Mouse (Mus musculus) induced T-regulatory cell, adult 2 months (primary cell): ENCODE measurements at regions not wholly inside any gene's neighbourhood (a gene's known extent, or its start where the extent isn't known, plus 50 kb on each side); places are given as distances from the start of the nearest gene placed in this dataset.

Experiments
- DNase-seq: peaks from one replicate; pipeline ENCODE4 v3.0.0-alpha.2; 2012; ENCODE audit warnings: low read depth

GRCm38 (mm10) chr3:58311104-58311685 lies 103.3 kb upstream of the Tsc22d2 start:
- DNase-seq, result no peak

GRCm38 (mm10) chr3:58312623-58313022 lies 101.9 kb upstream of the Tsc22d2 start:
- DNase-seq, result no peak

- no peak for DNase-seq
Observed at GRCm38 (mm10) chr3:58315236-58315635, 99.3 kb upstream of the Tsc22d2 start.

GRCm38 (mm10) chr3:58317240-58317639 lies 97.3 kb upstream of the Tsc22d2 start:
- DNase-seq, result no peak

- no peak for DNase-seq
Observed at GRCm38 (mm10) chr3:58318756-58319155, 95.8 kb upstream of the Tsc22d2 start.

- no peak for DNase-seq
Observed at GRCm38 (mm10) chr3:58319463-58319862, 95.1 kb upstream of the Tsc22d2 start.

GRCm38 (mm10) chr3:58320812-58321211 lies 93.7 kb upstream of the Tsc22d2 start:
- DNase-seq, result no peak

- no peak for DNase-seq
Observed at GRCm38 (mm10) chr3:58322322-58322721, 92.2 kb upstream of the Tsc22d2 start.

- no peak for DNase-seq
Observed at GRCm38 (mm10) chr3:58327721-58328120, 86.8 kb upstream of the Tsc22d2 start.

GRCm38 (mm10) chr3:58330186-58330585 lies 84.3 kb upstream of the Tsc22d2 start:
- DNase-seq, result no peak

- DNase-seq, result no peak
Observed at GRCm38 (mm10) chr3:58333997-58334396, 80.5 kb upstream of the Tsc22d2 start.

GRCm38 (mm10) chr3:58335277-58335676 lies 79.2 kb upstream of the Tsc22d2 start:
- no peak for DNase-seq

GRCm38 (mm10) chr3:58336135-58336534 lies 78.4 kb upstream of the Tsc22d2 start:
- DNase-seq, result no peak

GRCm38 (mm10) chr3:58336590-58336989 lies 77.9 kb upstream of the Tsc22d2 start:
- no peak for DNase-seq

GRCm38 (mm10) chr3:58338976-58339375 lies 75.5 kb upstream of the Tsc22d2 start:
- no peak for DNase-seq

GRCm38 (mm10) chr3:58342096-58342495 lies 72.4 kb upstream of the Tsc22d2 start:
- no peak for DNase-seq

GRCm38 (mm10) chr3:58362563-58362962 lies 52.0 kb upstream of the Tsc22d2 start:
- no peak for DNase-seq

GRCm38 (mm10) chr3:58364526-58364925 lies 50.0 kb upstream of the Tsc22d2 start:
- no peak for DNase-seq
